Mouse (Mus musculus): ENCODE data around the gene Arhgdia.
"Not testable (repeated sequence)": the region's sequence is repeated elsewhere in the genome, so short reads cannot be mapped to it uniquely, and the experiment has no call there.

Arhgdia gene

GRCm38 (mm10) chr11:120613481-120613972, 32.1 kb upstream of the Arhgdia start:
- DNase-seq (ENCODE audit: low spot score) = no peak

- no peak for DNase-seq (ENCODE audit: low spot score)
These were observed 31.3 kb upstream of the Arhgdia start for GRCm38 (mm10) chr11:120612763-120613162.

DNA sequence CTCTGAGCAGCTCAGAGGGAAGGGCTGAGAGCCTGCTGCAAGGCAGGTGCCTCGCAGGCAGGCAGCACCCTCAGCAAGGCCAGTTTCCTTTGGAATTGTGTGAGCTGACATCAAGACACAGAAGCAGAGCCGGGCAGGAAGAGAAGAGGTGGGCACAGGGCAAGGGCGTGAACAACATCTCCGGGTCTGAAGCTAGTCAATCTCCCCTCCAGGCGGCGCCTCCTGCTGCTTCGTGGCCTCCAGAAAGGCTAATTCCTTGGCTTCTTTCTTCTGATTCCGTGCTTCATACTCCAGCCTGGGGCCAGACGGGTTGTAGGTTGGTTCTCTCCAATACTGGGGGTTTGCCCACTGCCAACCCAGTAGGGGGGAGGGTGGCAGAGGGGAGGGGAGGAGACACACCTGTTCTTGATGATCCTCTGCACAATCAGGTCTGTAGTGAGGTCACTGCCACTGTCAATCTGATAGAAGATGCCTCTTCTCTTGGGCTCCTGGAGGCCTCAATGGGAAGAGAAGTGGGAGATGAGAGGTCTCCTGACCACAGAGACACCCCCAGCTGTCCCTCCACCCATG, 29.1 kb upstream of the Arhgdia start:
- DNase-seq (ENCODE audit: low spot score) = no peak

- no peak for DNase-seq (ENCODE audit: low spot score)
These were observed 27.8 kb upstream of the Arhgdia start for GRCm38 (mm10) chr11:120609250-120609649.

DNA sequence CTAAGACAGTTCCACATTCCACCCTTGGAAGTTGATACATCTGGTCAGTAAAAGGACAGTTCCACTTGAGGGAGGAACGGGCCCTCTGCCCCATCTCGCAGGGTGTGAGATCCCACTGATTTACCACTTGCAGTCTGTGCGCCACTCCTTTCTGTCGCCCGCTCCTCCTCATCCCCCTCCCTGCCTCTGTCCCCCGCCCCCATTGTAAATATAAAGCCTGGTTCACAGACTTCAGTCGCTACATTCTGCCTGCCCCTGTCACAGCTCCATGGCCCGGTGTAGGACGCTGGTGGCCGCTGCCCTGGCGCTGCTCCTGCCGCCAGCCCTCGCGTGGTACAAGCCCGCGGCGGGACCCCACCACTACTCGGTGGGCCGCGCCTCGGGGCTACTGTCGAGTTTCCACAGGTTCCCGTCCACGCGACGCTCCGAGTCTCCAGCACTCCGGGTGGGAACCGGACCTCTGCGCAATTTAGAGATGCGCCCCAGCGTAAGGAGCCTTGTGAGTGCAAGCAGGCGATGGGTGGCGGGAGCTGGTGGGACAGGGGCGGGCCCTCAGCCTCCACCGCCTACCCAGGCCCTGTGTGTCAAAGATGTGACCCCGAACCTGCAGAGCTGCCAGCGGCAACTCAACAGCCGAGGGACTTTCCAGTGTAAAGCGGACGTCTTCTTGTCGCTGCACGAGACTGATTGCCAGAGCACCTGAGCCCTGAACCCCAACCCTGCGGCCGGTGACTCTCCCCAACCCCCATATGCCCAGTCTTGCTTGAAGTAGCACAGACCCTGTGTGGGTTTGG, 27.0 kb upstream of the Arhgdia start, which contains the start of gene Npb:
Gene Npb, plus strand, starts transcription at position 237 of the 794 bp plus-strand sequence.
- DNase-seq (ENCODE audit: low spot score) = no peak

- DNase-seq (ENCODE audit: low spot score) = no peak
These were observed 25.3 kb upstream of the Arhgdia start for GRCm38 (mm10) chr11:120606764-120607163.

DNA sequence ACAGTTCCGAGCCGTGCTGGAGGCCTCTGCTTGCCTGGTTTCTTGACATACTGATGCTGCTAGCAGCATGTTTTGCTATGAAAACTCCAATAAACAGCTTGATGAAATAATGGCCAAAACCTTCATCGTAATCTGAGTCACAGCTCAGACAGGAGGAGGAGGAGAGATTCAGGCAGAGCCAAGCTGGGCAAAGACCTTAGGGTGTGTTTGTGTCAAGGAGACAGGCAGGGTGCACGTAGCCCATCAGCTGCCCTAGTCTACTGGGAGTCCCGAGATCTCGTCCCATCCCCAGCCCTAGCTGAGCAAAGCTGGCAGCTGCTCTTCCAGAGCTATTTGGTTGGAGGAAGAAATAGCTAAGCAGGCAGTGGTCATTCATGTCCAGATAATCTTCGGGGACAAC, 24.2 kb upstream of the Arhgdia start:
- no peak for DNase-seq (ENCODE audit: low spot score)

DNA sequence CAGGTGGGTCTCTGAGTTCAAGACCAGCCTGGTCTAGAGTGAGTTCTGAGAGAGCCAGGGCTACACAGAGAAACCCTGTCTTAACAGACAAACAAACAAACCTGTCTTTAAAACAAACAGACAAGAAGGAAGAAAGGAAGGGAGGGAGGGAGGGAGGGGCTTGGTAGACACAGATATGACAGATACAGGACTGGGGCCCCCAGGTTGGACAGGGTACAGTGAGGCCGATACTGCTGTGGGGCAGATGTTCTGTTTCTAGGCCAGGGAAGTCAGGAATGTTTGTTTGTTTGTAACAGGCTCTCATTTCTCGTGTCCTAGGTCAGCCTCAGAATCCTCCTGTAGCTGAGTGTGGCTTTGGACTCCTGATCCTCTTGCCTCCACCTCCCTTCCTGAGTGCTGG, 22.1 kb upstream of the Arhgdia start:
- DNase-seq (ENCODE audit: low spot score) = no peak

- no peak for DNase-seq (ENCODE audit: low spot score)
These were observed 19.3 kb upstream of the Arhgdia start for GRCm38 (mm10) chr11:120600716-120601115.

- no peak for DNase-seq (ENCODE audit: low spot score)
These were observed 17.6 kb upstream of the Arhgdia start for GRCm38 (mm10) chr11:120598990-120599549.

DNA sequence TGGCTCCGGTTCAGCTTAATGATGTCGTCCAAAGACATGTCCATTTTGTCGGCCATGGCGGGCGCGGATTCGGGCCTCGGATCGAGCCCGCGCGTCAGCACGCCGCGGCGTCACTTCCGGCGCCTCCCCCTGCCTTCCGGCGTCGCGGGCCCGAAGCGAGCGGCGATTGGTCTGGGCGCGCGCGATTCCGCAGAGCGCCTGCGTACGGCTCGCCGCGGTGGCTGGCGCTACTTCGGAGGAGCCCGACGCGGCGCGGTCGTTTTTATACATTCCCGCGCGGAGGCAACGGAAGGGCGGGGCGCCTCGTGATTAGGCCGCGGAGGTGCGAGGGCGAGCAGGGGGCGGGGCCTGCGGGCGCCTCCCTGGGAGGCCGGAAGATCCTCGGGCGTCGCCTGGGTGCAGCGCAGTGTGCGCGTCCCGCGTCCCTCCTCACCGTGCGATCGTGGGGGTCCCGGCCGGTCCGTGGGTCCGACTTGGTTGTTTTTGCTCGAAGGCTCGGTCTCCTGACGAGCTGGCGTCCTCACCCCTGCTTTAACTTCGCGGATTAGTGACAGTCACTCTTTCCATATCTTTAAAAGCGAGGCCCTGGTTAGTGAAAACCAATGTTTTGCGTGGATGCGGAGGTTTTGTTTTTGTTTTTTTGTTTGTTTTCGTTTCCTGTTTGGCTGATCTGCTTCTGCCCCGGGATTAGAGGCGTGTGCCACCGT, 17.0 kb upstream of the Arhgdia start, which contains the start of the genes Alyref and Anapc11:
Gene Alyref, minus strand, starts transcription at position 83 of the 707 bp plus-strand sequence.
Gene Anapc11, plus strand, starts transcription at position 139 of the 707 bp plus-strand sequence.
- peak; percentile 93 for DNase-seq (ENCODE audit: low spot score)

- DNase-seq (ENCODE audit: low spot score) = peak; percentile 61
These were observed 16.1 kb upstream of the Arhgdia start for GRCm38 (mm10) chr11:120597240-120598235.

DNA sequence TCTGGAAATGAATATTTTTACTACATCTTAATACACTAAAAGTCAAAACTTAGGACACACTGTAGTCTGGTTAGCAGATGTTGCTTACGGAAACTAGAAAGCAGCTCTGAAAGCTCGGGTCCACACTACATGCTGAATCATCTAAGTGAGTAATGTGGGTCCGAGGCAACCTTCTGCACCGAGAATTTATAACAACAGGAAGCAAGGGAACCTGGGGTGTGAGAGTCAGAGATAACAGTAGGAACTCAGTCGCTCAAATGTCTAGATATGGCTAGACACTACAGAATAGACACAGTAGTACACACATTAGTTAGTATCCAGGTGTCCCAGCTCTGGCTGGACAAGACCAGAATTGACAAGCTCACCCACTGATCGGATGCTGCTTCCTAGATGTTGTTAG, 7.1 kb upstream of the Arhgdia start:
- no peak for DNase-seq (ENCODE audit: low spot score)

- no peak for DNase-seq (ENCODE audit: low spot score)
These were observed 2.5 kb upstream of the Arhgdia start for GRCm38 (mm10) chr11:120583937-120584336.

- not testable (repeated sequence) for DNase-seq (ENCODE audit: low spot score)
These were observed 1.5 kb upstream of the Arhgdia start for GRCm38 (mm10) chr11:120582982-120583293.

DNA sequence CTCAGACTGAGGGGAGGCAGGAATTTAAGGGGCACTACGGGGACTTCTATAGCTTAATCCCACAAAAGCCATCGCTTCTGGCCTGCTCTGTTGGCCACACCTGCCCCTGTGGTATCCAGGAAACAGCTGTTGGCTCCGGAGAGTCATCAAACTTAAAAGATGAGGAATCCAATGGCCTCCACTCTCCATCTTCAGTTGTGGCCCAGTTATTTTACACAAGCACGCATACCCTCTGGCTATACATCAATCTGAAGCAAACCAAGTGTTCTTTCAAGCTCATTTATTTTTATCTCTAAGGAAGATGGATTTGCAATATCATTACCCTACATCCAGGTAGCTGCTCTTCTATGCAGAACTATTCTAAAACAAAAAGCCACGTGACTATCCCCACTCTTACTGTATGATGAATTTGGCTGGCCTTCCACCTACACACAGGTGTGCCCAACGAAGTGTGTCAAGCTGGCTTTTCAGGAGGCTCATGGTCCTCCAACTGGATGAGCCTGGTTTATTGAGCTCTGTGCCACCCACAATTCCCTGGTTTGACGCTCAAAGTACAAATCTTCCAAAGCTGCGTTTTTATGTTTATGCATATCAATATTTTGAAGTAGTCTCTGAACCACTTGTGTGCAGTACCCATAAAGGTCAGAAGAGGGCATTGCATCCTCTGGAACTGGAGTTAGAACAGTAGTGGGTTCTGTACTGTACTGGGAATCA, 1.0 kb upstream of the Arhgdia start:
- DNase-seq (ENCODE audit: low spot score) = no peak

DNA sequence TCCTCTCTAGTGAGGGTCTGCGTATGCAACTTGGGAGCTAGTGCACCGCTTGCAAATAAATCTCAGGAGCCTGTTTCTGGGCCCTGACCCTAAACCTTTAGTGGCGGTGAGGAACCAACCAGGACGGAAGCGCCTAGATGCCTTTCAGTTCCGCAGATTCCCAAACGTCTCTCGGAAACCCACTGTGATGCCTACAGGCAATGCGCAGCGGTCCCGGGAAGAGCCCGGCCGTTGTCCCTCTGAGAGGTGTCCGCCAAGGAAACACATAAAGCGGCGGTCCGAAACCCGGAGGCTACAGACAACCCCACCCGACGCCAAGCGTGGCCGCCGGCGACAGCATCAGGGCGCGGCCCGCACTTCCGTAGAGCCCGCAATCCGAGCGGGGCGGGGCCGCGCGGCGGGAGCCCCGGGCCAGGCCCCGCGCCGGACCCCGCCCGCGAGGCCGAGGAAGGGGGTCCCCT, 523 bp downstream of the Arhgdia start:
- peak; percentile 35 for DNase-seq (ENCODE audit: low spot score)

DNA sequence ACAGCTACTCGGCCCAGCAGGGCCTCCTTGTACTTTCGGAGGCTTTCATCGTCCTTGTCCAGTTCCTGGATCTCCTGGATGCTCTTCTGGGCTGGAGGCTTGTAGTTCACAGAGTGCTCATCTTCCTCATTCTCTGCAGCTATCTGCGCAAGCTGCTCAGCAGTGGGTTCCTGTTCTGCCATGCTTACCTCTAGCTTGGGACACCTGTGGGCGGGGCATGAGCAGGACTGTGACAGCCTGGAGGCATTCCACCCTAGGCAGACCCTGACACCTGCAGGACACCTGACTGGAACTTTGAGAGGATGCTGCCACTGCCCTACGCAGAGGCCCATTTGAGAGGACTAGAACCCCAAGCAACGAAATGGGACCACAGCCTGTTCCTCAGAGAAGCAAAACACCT, 1.2 kb downstream of the Arhgdia start:
- DNase-seq (ENCODE audit: low spot score) = no peak

DNA sequence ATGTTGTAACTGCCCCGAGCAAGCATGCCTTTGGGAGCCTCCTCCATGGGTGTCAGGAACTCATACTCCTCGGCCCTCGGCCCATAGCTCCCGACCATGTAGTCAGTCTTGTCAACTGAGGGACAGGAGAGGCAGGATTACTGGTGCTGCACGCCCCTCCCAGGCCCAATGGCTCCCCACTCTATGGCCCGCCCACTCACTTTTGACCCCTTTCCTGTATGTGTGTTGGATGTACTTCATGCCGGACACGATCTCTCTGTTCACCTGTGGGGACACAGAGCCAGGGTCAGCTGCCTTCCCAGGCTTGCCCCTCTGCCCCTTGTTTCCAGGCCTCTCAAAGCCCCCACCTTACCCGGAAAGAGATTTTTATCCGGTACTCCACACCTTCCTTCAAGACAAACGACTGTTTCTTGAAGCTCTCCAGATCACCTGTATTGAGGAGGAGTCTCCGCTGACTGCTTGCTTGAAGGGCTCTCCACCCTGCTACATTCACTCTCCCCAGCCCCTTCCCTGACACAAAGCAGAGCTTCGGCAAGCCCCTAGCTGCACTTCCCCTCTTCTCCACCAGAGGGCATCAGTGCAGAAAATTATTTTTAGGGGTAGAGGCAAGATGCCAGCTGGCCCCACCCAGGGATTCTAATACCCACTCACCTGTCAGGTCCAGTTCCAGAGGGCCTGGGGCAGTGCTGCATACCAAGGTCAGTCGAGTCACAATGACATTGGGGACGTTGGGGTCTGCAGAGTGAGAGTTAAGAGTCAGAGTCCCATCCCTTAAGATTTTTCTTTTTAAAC, 1.9 kb downstream of the Arhgdia start:
- peak; percentile 50 for DNase-seq (ENCODE audit: low spot score)

Measured in testis, postnatal 14 days (tissue).